Mouse (Mus musculus) regulatory T cell (primary cell): ENCODE results near the gene Scarb2.

Experiments used
- in situ Hi-C: fragments of 300-600 bp; cut with MboI, MseI; formaldehyde crosslinking; loops from one replicate; pipeline ENCODE4 v1.15.1; 2025; ENCODE audit warnings: high pct_unique_total_duplicates

Gene Scarb2

DNA sequence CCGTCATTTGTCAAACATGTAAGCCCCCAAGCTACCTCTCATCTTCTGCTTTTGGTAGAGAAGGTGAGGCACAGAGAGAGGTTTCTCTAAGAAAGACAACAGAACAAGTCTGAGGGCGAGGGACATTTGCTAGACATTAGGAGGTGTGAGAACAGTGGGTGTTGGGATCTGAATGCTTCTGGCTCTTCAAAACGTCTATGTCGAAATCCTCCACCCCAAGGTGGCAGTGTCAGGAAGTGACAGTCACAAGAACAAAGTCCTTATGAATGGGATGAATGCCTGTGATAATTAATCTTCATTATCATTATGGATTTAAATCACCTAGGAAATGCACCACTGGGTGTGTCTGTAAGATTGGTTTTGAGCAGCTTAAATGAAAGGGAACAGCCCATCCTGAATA is 11.3 kb downstream of the Scarb2 start:
- in situ Hi-C loops, result no loop called here

DNA sequence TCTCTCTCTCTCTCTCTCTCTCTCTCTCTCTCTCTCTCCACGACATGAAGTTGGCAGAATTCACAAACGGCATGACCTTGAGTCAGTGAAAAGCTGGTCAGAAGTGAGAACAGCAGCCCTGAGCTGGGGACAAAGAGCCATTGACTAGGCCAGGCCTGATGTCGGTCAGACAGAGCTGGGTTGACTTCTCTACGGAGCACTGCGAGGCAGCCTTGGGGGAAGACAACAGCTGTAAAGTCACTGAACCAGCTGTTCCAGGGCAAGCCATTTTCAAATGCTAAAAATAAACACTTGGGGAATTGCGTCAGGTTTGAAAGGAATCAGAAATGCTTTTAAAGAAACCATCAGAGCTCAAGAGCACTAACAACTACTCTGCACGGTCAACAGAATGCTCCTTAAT is 13.2 kb downstream of the Scarb2 start:
- in situ Hi-C loops, result no loop called here

DNA sequence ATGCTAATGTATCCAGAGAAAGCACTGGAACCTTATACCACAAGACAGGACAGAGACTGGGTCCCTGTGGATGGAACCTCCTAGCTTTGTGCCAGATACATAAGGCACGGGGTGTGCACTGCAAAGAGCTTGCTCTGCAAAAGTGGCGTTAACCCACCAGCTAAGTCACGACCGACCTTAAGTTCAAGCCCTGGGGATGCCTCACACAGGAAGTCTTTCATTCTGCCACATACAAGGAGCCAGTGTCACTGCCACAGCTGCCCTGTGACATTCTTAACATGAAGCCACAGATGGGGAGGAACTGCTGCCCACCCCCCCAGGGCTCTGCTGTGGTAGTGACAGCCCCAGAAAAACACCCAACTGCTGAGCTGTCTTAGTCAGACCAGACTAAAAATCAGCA is 15.9 kb downstream of the Scarb2 start:
- in situ Hi-C loops, result no loop called here

DNA sequence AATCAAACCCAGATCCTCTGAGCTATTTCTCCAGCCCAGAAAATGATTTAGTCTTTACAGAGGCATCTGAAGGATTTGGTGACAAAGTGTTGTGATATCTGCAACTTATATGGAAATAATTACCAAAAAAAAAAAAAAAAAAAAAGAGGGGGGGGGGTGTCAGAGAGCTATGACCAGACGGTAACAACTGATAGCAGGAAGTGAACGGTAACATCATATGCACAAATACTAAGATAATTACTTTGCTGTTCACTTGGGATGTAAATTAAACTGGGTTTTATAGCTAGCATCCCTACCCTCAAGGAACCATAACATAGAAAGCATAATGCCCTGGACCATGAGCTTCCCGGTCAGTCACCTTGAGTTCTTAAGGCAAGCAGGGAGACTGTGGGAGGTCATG is 16.3 kb downstream of the Scarb2 start:
- in situ Hi-C loops, result no loop called here

DNA sequence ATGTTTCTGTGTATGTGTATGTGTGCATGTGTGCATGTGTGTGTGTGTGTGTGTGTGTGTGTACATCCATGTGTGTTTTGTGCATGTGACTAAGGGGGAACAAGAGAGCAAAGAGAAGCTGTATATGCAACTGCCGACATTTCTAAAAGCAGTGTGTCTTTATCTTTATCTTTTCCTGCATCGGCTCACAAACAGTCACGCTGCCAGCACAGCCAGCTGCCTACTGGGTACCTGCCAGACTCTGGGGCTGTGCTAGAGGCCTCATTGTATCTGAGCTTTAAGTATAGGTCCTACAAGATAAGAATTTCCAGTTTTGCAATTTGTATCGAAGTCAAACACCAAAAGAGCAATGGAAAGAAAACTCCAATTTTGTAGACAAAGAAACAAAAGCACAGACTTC is 17.1 kb downstream of the Scarb2 start:
- in situ Hi-C loops, result no loop called here

DNA sequence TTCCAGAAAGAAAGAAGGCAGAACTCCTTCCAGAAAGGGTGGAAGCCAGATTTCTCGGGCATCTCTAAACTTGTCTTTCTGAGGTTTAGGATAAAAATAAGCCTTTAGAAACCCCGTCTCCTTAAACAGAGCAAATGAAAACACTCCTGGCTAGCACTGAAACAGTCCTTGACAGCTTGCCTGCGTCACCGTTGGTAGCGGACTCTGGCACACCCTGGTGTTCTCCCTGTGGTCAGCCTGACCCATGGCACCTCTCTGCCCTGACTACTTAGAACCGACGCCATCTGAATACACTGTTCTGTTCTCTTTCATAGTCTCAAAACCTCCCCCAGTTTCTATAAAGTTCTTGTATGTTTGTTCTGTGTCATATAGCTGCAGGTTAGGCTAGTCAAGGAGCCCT is 17.7 kb downstream of the Scarb2 start:
- in situ Hi-C loops, result no loop called here

DNA sequence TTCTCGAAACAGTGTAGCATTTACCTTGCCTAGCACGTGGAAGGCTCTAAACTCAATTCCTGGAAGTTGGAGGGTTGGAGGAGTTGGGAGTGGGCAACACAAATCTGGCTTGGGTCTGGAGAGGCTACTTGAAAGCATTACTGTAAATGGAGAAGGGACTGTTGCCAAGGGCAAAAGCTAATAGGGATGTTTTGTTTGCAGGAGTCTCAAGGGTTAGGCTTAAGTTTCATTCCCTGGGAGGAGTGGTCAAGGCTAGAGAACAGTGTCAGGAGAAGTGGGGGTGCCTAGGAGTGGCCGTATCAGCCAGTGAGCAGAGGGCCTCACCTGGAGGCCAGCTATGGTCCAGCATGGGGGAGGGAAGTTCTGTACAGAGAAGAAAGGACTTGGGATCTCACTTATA is 18.2 kb downstream of the Scarb2 start:
- in situ Hi-C loops, result no loop called here

DNA sequence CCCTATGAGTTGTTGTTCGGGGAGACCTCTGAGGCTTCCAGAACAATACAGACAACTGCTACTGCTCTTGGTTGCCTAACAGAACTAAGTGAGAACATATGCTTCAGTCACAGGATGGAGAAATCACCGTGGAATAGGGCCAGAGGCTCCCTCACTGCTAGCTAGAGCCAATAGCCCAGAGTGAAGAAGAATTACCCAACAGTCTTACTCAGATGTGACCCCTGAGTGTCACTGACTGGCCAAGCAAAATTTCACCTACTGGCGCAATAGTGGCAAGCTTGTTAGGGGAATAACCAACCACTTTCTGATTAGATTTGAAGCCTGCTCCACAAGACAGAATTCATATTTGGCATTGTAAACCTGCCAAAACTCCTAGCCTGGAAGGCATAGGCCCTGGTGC is 19.9 kb downstream of the Scarb2 start:
- in situ Hi-C loops, result no loop called here

DNA sequence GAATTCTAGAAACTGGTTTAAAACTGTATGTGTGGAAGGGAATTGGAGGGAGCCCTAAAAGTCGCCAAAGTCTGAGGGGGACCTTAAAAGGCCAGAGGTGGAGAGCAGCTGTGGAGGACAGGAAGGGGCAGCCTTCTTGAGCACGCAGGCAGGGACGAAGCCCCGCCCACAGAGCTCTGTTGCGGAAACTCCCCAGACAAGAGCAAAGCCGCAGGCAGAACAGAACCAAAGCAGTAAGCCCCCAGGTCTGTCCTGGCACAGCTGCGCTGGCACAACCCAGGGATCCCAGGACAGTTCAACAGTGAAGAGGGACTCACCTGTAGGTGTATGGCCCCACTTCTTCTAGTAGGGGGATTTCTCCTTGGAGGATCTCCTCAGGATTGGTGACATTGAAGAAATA is 21.8 kb downstream of the Scarb2 start:
- in situ Hi-C loops, result no loop called here

DNA sequence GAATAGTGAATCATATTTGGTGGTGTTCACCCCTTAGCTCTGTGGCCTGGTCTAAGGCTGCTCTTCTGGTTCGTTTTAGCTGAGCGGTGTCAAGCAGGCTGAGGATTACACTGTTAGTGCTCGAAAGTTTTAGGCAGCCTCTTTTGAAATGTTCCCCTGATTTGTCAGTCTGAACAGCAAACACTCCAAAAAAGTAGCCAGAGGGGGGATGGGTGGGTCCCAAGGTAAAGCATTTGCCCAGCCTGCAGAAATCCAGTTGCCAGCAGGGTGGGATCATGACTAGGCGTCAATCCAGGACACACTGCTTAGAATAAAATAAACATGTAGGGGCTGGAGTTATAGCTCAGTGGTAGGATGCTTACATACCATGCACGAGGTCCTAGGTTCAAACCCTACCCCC is 33.8 kb downstream of the Scarb2 start:
- in situ Hi-C loops, result no loop called here

DNA sequence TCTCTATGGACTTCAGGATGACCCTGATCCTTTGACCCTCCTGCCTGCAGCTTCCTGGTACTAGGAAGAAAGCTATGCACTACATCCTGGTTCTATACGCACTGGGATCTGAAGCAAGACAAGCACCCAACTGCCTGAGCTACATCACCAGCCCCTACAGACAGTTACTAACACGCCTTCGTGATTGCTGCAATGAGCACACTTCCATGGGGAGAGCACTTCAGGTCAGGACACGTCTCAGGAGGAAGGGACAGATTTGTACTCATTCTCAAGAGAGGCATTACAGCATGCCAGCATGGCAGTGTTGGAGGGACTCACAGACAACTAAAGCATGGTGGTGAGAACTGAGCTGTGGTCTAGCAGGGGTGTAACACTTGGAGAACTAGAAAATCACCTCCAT is 35.1 kb downstream of the Scarb2 start:
- in situ Hi-C loops, result no loop called here

DNA sequence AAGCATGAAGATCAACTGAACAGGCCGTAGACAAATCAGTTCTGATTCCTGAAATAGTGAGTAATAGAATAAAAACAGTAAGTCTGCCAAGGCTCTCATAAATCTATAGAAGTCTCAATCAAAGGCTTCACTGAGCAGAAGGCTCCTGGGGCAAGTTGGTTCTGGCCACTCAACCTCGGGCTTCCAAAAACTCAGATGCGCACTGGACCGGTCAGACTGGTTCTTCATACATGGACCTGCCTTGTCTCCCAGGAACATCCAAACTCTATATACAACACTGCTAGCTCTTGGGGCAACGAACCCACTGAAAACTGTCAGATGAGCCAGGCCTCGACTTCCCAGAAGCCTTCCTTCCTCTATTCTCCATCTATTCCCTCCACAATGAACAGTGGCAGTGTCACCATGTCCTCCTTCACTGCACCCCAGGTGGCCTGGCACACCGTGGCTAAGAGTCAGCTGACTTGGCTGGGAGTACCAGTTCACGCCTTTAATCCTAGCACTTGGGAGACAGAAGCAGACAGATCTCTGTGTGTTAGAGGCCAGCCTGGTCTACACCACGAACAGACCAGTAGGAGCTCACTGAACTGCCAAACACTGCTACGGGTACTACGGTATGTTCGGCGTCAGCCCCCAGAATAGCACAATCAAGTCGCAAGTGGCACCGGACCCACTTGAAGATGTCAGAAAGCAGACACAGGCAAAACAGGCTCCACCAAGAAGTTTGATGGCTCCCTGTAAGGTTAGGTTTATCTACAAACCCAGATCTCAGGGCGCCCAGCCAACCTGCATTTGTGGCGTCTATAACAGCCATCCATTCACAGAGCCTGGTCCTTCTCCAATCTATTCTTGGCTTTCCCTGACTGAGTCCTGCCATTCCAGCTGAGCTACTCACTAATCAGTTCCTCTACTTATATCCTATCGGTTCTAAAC is 37.2 kb downstream of the Scarb2 start:
- in situ Hi-C loops, result no loop called here

DNA sequence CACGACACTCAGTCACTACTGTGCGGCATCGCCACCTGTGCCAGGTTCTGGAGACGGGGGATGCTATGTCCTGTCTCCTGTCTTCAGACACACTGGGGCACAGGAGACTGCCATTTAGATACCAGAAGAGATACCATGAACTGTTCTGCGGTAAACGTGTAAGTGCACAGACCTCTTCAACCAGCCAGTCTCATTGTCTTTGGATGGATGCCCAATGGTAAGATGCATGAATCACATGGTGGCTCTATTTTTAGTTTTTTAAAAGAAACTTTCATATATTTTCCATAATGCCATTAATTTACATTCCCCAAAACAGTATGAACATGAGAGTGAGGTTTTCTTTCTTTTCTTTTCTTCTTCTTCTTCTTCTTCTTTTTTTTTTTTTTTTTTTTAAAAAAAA is 38.4 kb downstream of the Scarb2 start:
- in situ Hi-C loops, result no loop called here

DNA sequence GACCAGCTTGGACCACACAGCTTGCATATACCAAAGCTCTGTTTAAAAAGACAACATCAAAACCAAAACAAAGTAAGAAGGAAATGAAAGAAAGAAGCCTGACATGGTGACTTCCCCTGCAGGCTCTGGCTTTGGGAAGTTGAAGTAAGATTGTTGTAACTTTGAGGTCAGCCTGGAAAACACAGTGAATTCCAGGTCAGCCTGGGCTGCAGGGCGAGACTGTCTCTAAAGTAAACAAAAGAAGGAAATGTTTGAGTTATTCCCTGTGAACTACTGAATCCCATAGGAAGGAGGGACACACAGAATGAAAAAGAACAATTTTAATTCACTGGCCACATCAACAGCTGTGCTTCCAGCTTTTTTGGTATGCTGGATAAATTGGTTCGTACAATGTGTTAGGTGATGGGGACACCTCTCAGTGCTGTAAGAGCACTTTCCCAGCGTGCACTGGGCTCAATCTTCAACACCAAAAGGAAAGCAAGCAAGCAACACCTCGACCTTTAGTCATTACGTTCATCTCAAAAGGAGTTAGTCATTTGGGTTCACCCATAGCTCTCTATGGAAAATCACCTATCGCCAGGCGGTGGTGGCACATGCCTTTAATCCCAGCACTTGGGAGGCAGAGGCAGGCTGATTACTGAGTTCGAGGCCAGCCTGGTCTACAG is 39.4 kb downstream of the Scarb2 start:
- in situ Hi-C loops, result no loop called here

DNA sequence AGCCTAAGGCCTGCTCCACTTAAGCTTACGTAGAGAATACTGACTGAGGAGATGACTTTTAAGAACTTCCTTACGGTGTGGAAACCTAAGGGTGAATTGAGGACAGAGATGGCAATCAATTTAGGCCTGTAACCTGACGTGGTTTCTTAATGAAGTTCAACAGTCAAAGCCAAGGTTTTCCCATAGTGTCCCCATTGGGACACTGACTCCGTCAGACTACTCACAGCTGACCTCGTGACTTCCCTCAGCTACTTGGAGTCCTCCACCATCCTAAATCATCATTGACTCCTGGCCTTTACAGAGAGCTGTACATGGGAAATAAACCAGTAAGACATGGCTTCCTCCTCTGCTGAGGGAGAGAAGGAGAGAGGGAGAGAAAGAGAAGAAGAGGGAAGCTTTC is 41.1 kb downstream of the Scarb2 start:
- in situ Hi-C loops, result no loop called here

DNA sequence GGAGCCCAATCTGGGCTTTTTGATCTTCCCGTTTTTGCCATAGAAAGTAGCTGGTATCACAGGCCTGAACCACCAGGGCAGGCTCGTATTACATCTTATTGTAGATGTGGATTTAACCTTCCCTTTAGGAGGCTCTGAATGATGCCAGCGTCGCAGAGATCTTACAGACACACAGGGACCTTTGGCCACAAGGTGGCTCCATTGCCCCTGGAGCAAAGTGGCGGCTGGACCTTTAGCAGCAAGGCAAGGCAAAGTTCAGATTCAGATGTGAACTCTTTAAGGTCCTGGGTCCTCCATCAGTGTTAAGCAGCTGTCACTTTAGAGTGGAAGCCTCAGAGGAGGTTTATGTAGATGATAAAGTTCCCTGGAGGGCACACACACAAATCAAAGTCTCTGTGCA is 45.3 kb downstream of the Scarb2 start:
- in situ Hi-C loops, result no loop called here

DNA sequence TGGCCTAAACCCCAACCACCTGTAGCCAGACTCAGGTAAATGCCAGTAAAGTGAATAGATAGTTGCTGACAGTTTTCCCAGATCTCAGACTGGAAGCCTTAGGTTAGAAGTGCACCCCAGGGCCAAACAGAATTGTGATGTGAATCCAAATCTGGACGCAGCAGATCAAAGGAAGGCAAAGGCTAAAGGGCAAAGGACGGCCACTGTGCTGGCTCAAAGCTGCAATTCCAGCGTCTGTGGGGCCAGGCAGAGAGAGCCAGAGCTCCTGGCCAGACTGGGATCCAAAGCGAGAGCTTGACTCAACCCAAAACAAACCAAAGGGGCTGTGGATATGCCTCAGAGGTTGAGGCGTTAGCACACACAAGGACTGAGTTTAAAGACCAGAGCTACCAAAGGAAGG is 47.9 kb downstream of the Scarb2 start:
- in situ Hi-C loops, result no loop called here

DNA sequence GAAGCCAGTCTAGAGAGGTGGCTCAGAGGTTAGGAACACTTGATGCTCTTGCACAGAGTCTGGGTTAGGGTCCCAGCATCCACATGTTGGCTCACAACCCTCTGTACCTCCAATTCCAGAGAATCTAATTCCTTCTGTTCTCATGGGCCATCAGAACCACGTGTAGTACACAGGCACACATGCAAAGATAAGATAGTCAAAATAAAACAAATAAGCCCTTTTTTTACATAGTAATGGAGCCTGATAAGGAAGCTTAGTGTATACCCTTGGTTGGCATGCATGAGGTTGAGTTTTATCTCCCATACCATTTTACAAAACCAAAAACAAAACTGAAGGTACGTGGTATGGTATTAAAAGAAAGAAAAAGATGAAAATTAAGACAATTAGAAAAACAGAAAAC is 49.2 kb downstream of the Scarb2 start:
- in situ Hi-C loops, result no loop called here

DNA sequence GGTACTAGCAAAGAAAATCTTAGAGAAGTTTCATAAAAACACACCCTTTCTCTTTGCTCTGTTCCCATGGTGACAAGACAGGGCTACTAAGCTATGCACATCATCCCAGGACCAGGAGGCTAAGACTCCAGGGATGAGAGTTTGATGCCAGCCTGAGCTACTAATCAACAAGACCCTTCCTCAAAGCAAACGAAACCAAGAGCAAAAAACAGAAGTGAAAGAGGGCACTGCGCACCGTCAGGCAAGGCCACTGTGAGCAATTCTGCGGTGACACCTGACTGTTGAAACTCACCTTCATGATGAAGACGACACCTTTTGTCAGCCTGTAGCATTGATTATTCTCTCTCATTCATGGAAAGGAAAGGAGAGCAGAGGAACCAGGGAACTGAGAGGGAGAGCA is 53.8 kb downstream of the Scarb2 start:
- in situ Hi-C loops, result no loop called here

DNA sequence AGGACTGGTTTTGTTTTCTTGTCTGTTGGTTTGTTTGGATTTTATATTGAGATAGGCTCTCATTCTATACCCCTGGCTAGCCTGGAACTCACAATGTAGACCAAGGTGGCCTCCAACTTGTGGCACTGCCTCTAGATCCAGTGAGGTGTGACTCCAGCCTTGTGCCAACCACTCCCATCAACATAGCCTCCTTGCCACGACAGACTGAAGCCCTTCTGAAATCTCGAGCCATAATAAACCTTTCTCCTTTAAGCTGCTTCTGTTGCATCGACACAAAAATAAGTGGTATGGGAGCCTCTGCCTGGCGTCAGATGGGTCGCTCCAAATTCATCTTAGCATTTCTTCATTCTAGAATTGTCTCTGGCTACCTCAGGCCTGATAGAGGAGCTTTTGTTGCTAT is 59.9 kb downstream of the Scarb2 start:
- in situ Hi-C loops, result loop anchor here (5.0 kb wide), 1 partner anchor 201 kb away; no protein-coding TSS in a partner anchor

DNA sequence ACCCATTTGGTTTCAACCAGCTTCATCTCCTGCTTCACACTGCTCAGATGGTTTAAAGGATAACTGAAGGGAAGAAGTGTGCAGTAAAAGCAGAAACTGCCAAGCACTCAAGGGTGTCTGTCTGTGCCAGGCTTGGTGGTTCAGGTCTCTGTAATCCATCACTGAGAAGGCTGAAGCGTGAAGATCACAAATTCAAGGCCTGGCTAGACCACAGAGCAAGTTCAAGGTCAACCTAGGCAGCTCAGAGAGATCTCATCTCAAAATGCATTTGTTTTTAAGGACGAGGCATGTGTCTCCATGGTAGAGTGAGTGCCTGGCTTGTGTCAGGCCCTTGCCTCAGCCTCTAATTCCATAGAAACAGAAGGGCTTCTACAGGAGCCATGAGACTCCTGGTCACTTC is 61.6 kb downstream of the Scarb2 start:
- in situ Hi-C loops, result loop anchor here (5.0 kb wide), 1 partner anchor 202 kb away; no protein-coding TSS in a partner anchor

DNA sequence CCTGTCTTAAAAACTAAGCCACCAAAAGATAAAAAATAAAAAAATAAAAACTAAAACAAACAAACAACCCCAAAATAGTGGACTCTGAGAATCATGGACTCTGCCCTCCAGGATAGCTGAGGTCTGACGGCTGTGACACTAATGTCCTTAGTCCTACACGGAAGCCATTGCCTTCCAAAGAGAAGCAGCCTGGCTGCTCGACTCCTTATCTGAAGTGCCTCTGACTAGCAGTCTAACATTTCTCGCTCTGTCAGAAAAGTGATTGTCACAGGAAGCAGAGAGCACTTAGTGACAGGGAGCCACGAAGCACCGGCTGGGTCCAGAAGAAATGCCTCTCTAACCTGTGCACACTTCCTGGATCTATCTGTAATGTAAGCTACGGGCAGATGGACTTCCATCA is 63.7 kb downstream of the Scarb2 start:
- in situ Hi-C loops, result no loop called here

DNA sequence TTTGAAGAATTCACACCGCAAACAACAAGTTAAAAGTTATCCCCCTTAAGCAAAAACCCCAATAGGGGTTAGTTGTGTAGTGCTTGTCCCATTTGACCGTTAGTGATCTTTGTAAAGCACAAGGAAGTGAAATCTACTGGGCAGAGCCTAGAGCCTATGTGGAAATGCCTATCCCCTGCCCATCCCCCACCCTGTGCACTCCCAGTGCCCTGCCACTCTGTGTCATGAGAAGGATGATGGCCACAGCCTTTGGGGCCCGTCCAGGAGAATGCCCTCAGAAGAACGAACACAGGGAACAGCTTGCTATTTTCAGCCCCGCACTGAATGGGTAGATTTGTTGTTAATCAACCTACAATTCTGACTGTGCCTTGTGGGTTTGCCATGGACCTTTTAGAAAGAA is 65.1 kb downstream of the Scarb2 start:
- in situ Hi-C loops, result no loop called here
